Mouse (Mus musculus) megakaryocyte, embryonic 14.5 days (primary cell): ENCODE measurements around the gene Bcas1.

ENCODE experiments used
- FLI1 ChIP-seq: IDR thresholded peaks from 2 replicates; pipeline ENCODE4 v1.6.1; 2012; ENCODE audit warnings: low read length, inconsistent platforms, mixed read lengths
- GATA1 ChIP-seq: IDR thresholded peaks from 3 replicates; pipeline ENCODE4 v1.6.1; 2012; ENCODE audit warnings: mixed read lengths, low read length, inconsistent platforms, borderline replicate concordance

DNA sequence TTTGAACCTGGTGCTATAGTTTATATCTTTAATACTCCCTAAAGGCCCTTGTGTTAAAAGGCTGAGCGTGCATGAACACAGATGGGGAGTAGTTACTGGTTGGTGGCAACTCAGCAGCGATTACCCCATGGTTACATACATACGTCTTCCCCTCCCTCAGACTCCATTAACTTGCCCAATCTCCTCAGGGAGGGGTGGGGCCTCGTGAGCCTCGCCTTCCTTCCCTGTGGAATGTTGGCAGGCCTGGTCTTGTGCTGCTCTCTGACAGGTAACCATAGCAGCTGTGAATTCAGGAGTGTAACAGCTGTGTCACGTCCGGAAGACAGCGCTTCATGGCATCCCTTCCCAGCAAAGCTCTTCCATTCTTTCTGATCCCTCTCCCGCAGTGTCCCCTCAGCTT is 118.7 kb downstream of the Bcas1 start:
- TF ChIP-seq FLI1 (no peak), GATA1 (no peak)
